Mouse (Mus musculus): ENCODE measurements around the gene Srrt.

GRCm38 (mm10) chr5:137337190-137337589 lies 29.7 kb upstream of the Srrt start:
- TF ChIP-seq CTCF (IDR thresholded peaks at IDR 0.05) (no peak), POLR2A (IDR thresholded peaks at IDR 0.05; ENCODE audit: insufficient read depth, low read depth, low read length) (no peak)

Data from heart, adult 2 months (tissue).